13 mouse cellular contexts compared by ENCODE assay signal in genomic region chr9:63610231-63610630, GRCm38 (mm10). TPM values are rescaled to one million over a fixed set of nuclear protein-coding genes. Genes with fewer than 3 reads are reported as not detected.
DNase-seq lines count a peak whose midpoint lies in the region; ATAC-seq and TF ChIP-seq lines count a peak whose summit lies in the region.
"Had no signal": no experiment of that assay in that cellular context is flagged by ENCODE, and none has a peak within 500 bp of the region (broad histone marks: within the 10 kb centered on the region; RNA-seq: fewer than 3 reads in every experiment).

No protein-coding gene starts in this region.

- no peak overlapping the region for H3K27ac ChIP-seq in forebrain, postnatal 0 days (ENCODE audit: low read depth, low read length)
- no peak overlapping the region for H3K27ac ChIP-seq in forebrain, embryonic 12.5 days
- 0 out of 2 replicates have a peak overlapping the region, but pooled peaks have one; percentile 55 for H3K27ac ChIP-seq in liver, embryonic 12.5 days
- no peak overlapping the region for H3K27ac ChIP-seq in bone marrow, adult 2 months (ENCODE audit: control insufficient read depth, insufficient read depth, low read depth, low read length, poor library complexity)
- no peak overlapping the region for H3K27ac ChIP-seq in liver, embryonic 14.5 days

- H3K9ac ChIP-seq in forebrain, postnatal 0 days: no peak overlapping the region
- no peak overlapping the region for H3K9ac ChIP-seq in forebrain, embryonic 12.5 days
- no peak overlapping the region for H3K9ac ChIP-seq in liver, embryonic 12.5 days
- H3K9ac ChIP-seq in liver, embryonic 14.5 days (replicated peaks): no peak overlapping the region

- H3K9me3 ChIP-seq in forebrain, postnatal 0 days (ENCODE audit: low read length): no peaks in the 10 kb centered on the region
- H3K9me3 ChIP-seq in forebrain, embryonic 12.5 days: no peaks in the 10 kb centered on the region
- H3K9me3 ChIP-seq in liver, embryonic 12.5 days (replicated peaks): no peaks in the 10 kb centered on the region
- H3K9me3 ChIP-seq in liver, embryonic 14.5 days (ENCODE audit: control insufficient read depth, low read length): no peaks in the 10 kb centered on the region
- H3K9me3 ChIP-seq: embryonic facial prominence, embryonic 12.5 days; hindbrain, embryonic 15.5 days had no signal

- TF ChIP-seq POLR2A in bone marrow, adult 2 months (IDR thresholded peaks at IDR 0.05; ENCODE audit: borderline replicate concordance, control insufficient read depth, low read depth, low read length): no peak

- TF ChIP-seq CTCF in forebrain, postnatal 0 days (IDR thresholded peaks at IDR 0.05; ENCODE audit: low read depth): peak; percentile 33; the same call in 1 of the 2 replicates
- TF ChIP-seq CTCF in bone marrow, adult 2 months (IDR thresholded peaks at IDR 0.05; ENCODE audit: control insufficient read depth, insufficient read depth, low read length): peak; percentile 40; the same call in 1 of the 2 replicates
- TF ChIP-seq CTCF in liver, embryonic 14.5 days (IDR thresholded peaks at IDR 0.05; ENCODE audit: low read depth): peak; percentile 51

- H3K27me3 ChIP-seq in forebrain, postnatal 0 days (ENCODE audit: insufficient read depth, low read length): no peaks in the 10 kb centered on the region
- H3K27me3 ChIP-seq in forebrain, embryonic 12.5 days: peaks cover 7% of the 10 kb centered on the region; the same call in 1 of the 2 replicates
- no peaks in the 10 kb centered on the region for H3K27me3 ChIP-seq in liver, embryonic 12.5 days (replicated peaks)
- H3K27me3 ChIP-seq in liver, embryonic 14.5 days (ENCODE audit: control insufficient read depth, insufficient read depth, low read length): no peaks in the 10 kb centered on the region
- H3K27me3 ChIP-seq: embryonic facial prominence, embryonic 12.5 days; hindbrain, embryonic 15.5 days had no signal

- DNase-seq in forebrain, postnatal 0 days: no peak
- DNase-seq in liver: no peak
- no peak for DNase-seq in liver, embryonic 14.5 days (ENCODE audit: low read depth in 3 of 3, low spot score in 3 of 3)
- no peak for DNase-seq in gastrocnemius, postnatal 25 days
- DNase-seq in left cerebral cortex, postnatal 4 days: no peak
- DNase-seq: cerebellum, adult 11 months; layer of hippocampus, postnatal 36 days had no signal

- no peak for TF ChIP-seq EP300 in liver, embryonic 14.5 days (IDR thresholded peaks at IDR 0.05; ENCODE audit: low read depth)

- H3K4me3 ChIP-seq in forebrain, postnatal 0 days (ENCODE audit: low read depth, low read length): no peak overlapping the region
- no peak overlapping the region for H3K4me3 ChIP-seq in forebrain, embryonic 12.5 days (replicated peaks)
- H3K4me3 ChIP-seq in liver, embryonic 12.5 days: no peak overlapping the region
- no peak overlapping the region for H3K4me3 ChIP-seq in bone marrow, adult 2 months (replicated peaks; ENCODE audit: control insufficient read depth, low read depth, low read length)
- no peak overlapping the region for H3K4me3 ChIP-seq in liver, embryonic 14.5 days (ENCODE audit: insufficient read depth in 1 of 2, low read depth in 2 of 2, low read length in 2 of 2)
- H3K4me3 ChIP-seq: embryonic facial prominence, embryonic 12.5 days; hindbrain, embryonic 15.5 days had no signal

- no peak for ATAC-seq in forebrain, postnatal 0 days
- ATAC-seq in forebrain, embryonic 12.5 days (ENCODE audit: low FRiP score): no peak
- ATAC-seq in liver, embryonic 12.5 days: no peak
- no peak for ATAC-seq in liver, embryonic 14.5 days (ENCODE audit: insufficient read depth)

- H3K36me3 ChIP-seq in forebrain, postnatal 0 days (ENCODE audit: insufficient read depth): no peaks in the 10 kb centered on the region
- H3K36me3 ChIP-seq in forebrain, embryonic 12.5 days (replicated peaks): no peaks in the 10 kb centered on the region
- H3K36me3 ChIP-seq in liver, embryonic 12.5 days: 0 out of 2 replicates have a peak, but pooled peaks cover 10% of the 10 kb centered on the region
- H3K36me3 ChIP-seq in liver, embryonic 14.5 days (replicated peaks; ENCODE audit: control insufficient read depth, insufficient read depth, low read depth): no peaks in the 10 kb centered on the region
- H3K36me3 ChIP-seq: embryonic facial prominence, embryonic 12.5 days; hindbrain, embryonic 15.5 days had no signal

- no peak overlapping the region for H3K4me2 ChIP-seq in forebrain, postnatal 0 days (ENCODE audit: low read depth)
- H3K4me2 ChIP-seq in forebrain, embryonic 12.5 days: no peak overlapping the region
- H3K4me2 ChIP-seq in liver, embryonic 12.5 days: no peak overlapping the region
- no peak overlapping the region for H3K4me2 ChIP-seq in liver, embryonic 14.5 days (ENCODE audit: low read depth)

- no peaks in the 10 kb centered on the region for H3K4me1 ChIP-seq in forebrain, postnatal 0 days (ENCODE audit: insufficient read depth)
- peaks cover 37% of the 10 kb centered on the region for H3K4me1 ChIP-seq in forebrain, embryonic 12.5 days
- peaks cover 50% of the 10 kb centered on the region for H3K4me1 ChIP-seq in liver, embryonic 12.5 days
- peaks cover 27% of the 10 kb centered on the region for H3K4me1 ChIP-seq in bone marrow, adult 2 months (ENCODE audit: control insufficient read depth, insufficient read depth, low read length)
- peaks cover 0 to 22% of the 10 kb centered on the region in 2 experiments; a peak in 2 of 4 replicates for H3K4me1 ChIP-seq in liver, embryonic 14.5 days (replicated peaks; ENCODE audit: control insufficient read depth in 2 of 2, insufficient read depth in 2 of 2, low read length in 1 of 2)

- intact Hi-C loops in left cerebral cortex, postnatal 4 days (cut with DNase I): no loop called here

- WGBS in forebrain, postnatal 0 days: 86% methylated on average over 6 of the region's 6 CpGs
- WGBS in forebrain, embryonic 12.5 days: 88% methylated on average over 6 of the region's 6 CpGs
- WGBS in liver, embryonic 12.5 days (ENCODE audit: insufficient replicate concordance): 81% methylated on average over 6 of the region's 6 CpGs
- 76% methylated on average over 6 of the region's 6 CpGs for whole genome bisulfite sequencing in bone marrow, adult 2 months
- WGBS in liver, embryonic 14.5 days (ENCODE audit: insufficient replicate concordance): 78% methylated on average over 6 of the region's 6 CpGs

RNA-seq across cellular contexts. Expression of gene Aagab, which starts 7.8 kb away (rescaled TPM):
- 37.5 and 46.7 TPM in 2 replicates for total RNA-seq in forebrain, postnatal 0 days (2014; rRNA removed)
- 50.0 and 51.0 TPM in 2 replicates for polyA plus RNA-seq in forebrain, postnatal 0 days (2015; fragmentation: Nextera tagmentation; extraction: Ambion mirVana)
- polyA plus RNA-seq in forebrain, embryonic 12.5 days (2016; fragmentation: Nextera tagmentation; extraction: Ambion mirVana): 50.4 and 51.5 TPM in 2 replicates
- 25.3 and 26.2 TPM in 2 replicates for polyA plus RNA-seq in liver, embryonic 12.5 days (2016; fragmentation: Nextera tagmentation; extraction: Ambion mirVana)
- polyA plus RNA-seq in bone marrow, adult 2 months (2011; ENCODE audit: insufficient read depth, insufficient read length, low replicate concordance, missing spikeins): 10.2 and 13.9 TPM in 2 replicates
- 4.8 and 6.9 TPM in 2 replicates for polyA plus RNA-seq in liver, embryonic 14.5 days (2012; rRNA removed)
- 15.0 and 16.7 TPM in 2 replicates for polyA plus RNA-seq in liver, embryonic 14.5 days (2014; fragmentation: Nextera tagmentation; extraction: Ambion mirVana)
- total RNA-seq in gastrocnemius, postnatal 25 days (2021): 10 to 100 TPM; 10.1 to 12.4 TPM
- 10 to 100 TPM; 46.5 to 47.2 TPM for total RNA-seq in left cerebral cortex, postnatal 4 days (2021)

RNA-seq across cellular contexts. Expression of gene Iqch, which starts 7.9 kb away (rescaled TPM):
- 0.14 TPM in 1 of 2 replicates, not detected in the other for total RNA-seq in forebrain, postnatal 0 days (2014; rRNA removed)
- polyA plus RNA-seq in forebrain, postnatal 0 days (2015; fragmentation: Nextera tagmentation; extraction: Ambion mirVana): 0.10 TPM in 1 of 2 replicates, not detected in the other
- polyA plus RNA-seq in forebrain, embryonic 12.5 days (2016; fragmentation: Nextera tagmentation; extraction: Ambion mirVana): 0.10 TPM in 1 of 2 replicates, not detected in the other
- polyA plus RNA-seq in liver, embryonic 12.5 days (2016; fragmentation: Nextera tagmentation; extraction: Ambion mirVana): not detected in 2 replicates
- not detected in 2 replicates for polyA plus RNA-seq in bone marrow, adult 2 months (2011; ENCODE audit: insufficient read depth, insufficient read length, low replicate concordance, missing spikeins)
- polyA plus RNA-seq in liver, embryonic 14.5 days (2012; rRNA removed): 0.01 TPM in 1 of 2 replicates, not detected in the other
- polyA plus RNA-seq in liver, embryonic 14.5 days (2014; fragmentation: Nextera tagmentation; extraction: Ambion mirVana): not detected in 2 replicates
- total RNA-seq in gastrocnemius, postnatal 25 days (2021): not detected
- under 1 TPM in 1 of 2 experiments, not detected in 1; 0.16 TPM for total RNA-seq in left cerebral cortex, postnatal 4 days (2021)
- total RNA-seq: neutrophil, adult 5-6 weeks had no signal
